Mouse (Mus musculus): Measurements from ENCODE around the gene Plxdc1.
"Not testable (repeated sequence)": the region's sequence is repeated elsewhere in the genome, so short reads cannot be mapped to it uniquely, and the experiment has no call there.

The Plxdc1 gene

DNA sequence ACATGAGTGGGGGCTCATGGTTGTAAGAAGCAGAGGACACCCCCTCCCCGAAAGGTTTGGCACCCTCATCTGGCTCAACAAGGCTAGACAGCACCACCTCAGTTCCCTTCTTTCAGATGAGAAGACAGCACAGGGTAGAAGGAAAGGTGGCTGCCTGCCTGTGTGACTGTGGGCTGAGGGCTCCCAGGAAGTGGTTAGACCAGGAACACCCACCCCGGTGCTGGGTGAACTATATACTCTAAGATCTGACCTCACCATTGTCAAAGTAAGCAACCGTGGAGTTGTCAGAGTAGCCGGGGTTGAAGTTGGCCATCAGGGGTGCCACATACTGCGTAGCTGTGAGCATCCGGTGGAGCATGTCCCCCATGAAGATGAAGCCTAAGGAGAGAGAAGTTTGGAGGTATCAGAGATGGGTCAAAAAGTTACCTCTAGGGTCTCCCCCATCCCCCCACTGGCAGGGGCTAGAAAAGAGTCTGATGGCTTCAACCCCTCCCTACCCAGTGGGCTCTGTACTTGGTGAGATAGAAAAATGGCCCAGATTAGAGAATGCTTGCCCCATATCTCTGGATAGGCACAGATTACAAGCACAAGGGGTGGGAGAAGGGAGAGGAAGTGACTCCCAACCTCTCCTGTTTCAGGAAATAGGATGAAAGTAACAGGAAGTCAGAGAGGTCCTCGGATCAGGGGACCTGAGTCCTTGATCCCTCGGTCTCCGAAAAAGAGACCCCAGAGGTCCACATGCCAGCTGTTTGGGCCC lies 30.9 kb downstream of the Plxdc1 start:
- DNase-seq (ENCODE audit: low spot score in 2 of 2): no peak

- no peak for DNase-seq (ENCODE audit: low spot score in 2 of 2)
Measured at GRCm38 (mm10) chr11:97954469-97955141, 31.6 kb downstream of the Plxdc1 start.

- DNase-seq (ENCODE audit: low spot score in 2 of 2): no peak
Measured at GRCm38 (mm10) chr11:97953939-97954275, 32.3 kb downstream of the Plxdc1 start.

DNA sequence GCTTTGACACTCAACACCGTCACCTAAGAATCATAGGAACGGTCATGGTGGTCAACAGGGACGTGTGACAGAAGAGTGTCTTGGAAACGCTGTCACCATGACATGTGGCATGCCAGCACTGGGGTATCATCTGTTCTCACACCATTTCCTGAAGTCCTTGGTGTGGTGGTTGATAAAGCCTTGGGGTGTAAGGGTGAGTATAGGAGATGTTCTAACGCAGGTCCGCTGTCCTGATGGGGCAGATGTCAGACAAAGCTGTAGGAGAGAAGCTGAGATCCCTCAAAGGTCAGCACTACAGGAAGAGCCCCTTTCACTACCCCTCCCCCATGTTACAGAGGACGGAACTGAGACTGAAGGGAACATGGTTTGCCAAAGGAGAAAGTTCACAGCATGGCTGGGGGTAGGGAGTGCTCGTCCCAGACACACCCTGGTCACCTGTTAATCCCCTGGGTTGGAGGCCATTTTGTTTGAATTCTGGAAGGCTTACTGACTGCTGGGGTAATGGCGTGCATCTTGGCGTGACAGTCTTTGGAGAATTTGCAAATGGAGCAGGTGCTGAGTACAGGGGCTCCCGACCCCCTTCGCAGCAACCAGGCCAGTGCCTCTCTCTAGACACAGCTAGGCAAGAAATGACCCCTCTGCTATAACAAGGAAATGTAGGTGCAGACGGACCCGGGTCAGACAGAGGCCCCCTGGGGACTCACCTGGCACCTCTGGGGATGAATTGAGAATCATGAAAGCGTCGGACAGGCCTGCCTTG lies 32.9 kb downstream of the Plxdc1 start:
- DNase-seq (ENCODE audit: low spot score in 2 of 2): no peak

GRCm38 (mm10) chr11:97952367-97953006 lies 33.8 kb downstream of the Plxdc1 start:
- DNase-seq (ENCODE audit: low spot score in 2 of 2): no peak

DNA sequence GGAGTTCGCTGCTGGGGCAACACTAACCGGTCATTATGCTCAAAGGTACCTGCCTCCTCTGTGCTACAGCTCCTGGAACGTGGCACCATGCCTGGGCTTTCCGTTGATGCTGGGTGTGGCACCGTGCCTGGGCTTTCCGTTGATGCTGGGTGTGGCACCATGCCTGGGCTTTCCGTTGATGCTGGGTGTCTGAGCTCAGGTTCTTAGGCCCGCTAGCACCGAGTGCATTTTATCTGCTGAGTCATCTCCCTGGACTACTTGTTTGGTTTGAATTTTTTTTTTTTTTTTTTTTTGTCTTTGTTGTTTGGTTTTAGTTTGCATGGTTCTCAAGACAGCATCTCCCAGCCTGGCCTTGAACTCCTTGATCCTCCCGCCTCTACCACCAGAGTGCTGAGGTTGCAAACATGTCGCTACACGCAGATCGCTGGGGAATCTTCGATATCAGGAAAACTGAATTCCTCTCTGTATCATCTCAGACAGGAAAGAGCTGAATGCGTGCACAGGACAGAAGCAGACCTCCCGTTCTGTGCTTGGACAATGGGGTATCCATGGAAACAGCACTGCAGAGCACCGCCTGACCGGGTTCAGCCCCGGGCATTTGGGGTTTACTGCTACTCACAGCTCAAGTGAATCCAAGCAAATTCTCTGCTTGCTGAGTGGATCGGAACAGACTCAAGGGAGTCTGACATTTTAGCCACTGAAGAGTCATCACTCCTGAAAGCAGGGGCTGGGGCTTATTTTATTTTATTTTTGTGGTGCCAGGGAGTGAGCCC lies 36.4 kb downstream of the Plxdc1 start:
- DNase-seq (ENCODE audit: low spot score in 2 of 2): no peak

DNA sequence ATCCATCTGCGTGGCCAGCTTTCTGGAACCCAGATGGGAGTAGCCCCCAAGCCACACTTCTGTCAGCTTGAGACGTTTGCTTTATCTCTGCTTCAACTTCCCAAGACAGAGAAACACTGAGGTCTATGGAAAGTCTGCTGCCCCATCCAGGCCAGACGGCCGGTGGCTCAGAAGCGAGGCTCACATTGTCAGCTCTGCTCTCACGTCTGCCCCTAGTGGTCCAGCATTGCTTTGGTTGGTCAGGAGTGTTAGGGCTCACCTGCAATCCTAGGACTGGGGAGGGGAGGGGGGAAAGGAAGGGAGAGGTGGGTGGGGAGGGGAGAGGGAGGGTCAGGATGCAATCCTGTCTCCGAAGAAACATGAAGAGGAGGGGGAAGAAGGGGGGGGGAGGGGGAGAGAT lies 38.8 kb downstream of the Plxdc1 start:
- DNase-seq (ENCODE audit: low spot score in 2 of 2): no peak

DNA sequence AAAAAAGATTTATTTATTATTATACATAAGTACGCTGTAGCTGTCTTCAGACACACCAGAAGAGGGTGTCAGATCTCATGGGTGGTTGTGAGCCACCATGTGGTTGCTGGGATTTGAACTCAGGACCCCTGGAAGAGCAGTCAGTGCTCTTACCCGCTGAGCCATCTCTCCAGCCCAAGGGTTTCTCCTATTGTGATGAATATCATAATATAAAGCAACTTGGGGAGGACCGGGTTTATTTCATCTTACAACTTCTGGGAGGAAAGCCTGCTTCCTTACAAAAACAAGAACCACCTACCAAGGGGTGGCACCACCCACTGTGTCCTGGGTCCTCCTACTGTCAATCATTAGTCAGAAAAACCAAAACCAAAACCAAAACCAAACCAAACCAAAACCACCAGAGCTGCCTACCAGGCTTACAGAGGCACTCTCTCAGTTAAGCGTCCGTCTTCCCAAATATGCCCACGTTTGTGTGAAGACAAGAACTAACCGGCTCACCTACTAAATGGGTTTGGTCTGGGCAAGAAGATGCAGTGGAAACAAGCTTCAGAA lies 40.4 kb downstream of the Plxdc1 start:
- DNase-seq (ENCODE audit: low spot score in 2 of 2): not testable (repeated sequence)

- no peak for DNase-seq (ENCODE audit: low spot score in 2 of 2)
Measured at GRCm38 (mm10) chr11:97945031-97945430, 41.2 kb downstream of the Plxdc1 start.

- DNase-seq (ENCODE audit: low spot score in 2 of 2): no peak
Measured at GRCm38 (mm10) chr11:97943256-97943655, 43.0 kb downstream of the Plxdc1 start.

DNA sequence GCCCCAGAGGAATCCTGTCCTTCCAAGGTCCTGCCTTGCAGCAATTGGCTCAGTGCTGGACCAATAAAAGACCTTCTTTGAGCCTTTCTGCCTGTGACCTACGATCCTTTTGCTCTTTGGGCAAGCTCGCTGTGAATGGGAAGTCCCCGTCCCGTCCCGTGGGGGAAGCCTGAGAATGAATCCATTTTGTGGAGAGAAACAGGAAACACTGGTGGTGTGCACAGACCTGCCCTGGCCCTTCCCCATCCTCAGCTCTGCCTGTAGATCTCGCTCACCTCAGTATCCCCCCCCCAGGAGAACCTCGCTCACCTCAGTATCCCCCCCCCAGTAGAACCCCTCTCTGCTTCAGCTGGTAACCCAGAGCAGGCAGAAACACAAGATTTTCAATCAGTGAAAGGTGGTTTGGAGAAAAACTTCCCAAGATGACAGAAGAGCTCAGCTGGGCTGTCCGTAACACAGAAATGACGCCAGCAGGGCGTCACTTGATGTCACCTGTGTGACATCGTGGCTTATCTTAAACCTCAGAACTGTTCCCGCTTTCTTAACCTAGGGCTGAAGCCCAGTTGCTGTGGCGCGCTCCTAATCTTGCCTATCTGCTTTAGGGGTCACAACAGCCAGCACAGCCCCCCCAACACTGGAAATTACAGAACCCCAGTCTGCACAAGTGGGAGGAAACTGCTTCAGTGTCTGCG lies 43.7 kb downstream of the Plxdc1 start:
- DNase-seq (ENCODE audit: low spot score in 2 of 2): no peak

GRCm38 (mm10) chr11:97937469-97938105 lies 48.7 kb downstream of the Plxdc1 start:
- DNase-seq (ENCODE audit: low spot score in 2 of 2): no peak

DNA sequence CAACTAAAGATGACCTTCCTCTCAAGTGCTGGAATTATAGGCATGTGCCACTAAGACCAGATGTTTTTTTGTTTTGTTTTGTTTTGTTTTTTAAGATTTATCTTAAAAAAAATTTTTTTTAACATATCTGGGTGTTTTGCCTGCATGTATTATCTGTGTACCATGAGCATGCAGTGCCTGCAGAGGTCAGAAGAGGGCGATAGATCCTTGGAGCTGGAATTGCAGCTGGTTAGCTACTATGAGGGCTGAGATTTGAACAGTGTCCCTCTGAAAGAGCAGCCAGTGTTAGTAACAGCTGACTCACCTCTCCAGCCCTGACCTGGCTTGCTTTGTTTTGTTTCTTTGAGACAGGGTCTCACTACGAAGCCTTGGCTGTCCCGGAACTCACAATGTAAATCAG lies 49.5 kb downstream of the Plxdc1 start:
- DNase-seq (ENCODE audit: low spot score in 2 of 2): peak in 1 of 2 experiments; percentile 40

- DNase-seq (ENCODE audit: low spot score in 2 of 2): no peak
Measured at GRCm38 (mm10) chr11:97935913-97936575, 50.2 kb downstream of the Plxdc1 start.

DNA sequence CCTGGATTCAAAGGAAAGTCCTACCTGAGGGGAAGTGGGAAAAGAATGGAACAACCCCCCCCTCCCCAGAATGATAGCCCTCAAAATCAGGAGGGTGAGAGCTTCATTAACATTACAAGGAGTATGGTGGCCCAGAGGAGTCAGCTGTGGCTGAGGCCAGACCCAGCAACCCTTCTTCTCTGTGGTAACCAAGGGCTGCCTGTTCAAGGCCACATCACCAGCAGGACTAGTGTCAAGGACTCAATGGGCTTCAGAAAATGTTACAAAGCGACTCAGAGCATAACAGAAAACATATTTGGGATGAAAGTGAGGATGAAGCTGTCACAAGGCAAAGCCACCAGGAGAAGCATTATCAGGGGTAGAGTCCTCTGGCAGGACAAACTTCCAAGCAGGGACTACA lies 52.7 kb downstream of the Plxdc1 start:
- DNase-seq (ENCODE audit: low spot score in 2 of 2): no peak

DNA sequence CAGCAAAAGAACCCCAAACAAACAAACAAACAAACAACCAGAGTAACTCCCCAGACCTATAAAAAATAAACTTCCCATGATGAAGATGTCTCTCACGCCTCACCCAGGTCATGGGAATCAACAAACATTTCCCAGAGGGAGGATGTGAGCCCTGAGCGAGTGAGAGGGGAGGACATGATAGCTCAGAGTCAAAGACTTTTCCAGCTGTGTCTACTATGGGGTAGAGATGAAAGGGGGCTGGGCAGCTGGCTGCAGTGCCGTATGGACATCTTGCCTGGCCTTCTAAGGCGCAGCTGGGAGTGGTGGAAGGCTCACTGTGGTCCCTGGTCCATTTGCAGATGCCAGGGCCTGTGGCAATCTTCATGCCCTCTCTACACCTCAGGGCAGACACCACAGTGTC lies 57.3 kb downstream of the Plxdc1 start:
- DNase-seq (ENCODE audit: low spot score in 2 of 2): no peak

GRCm38 (mm10) chr11:97924217-97924616 lies 62.0 kb downstream of the Plxdc1 start:
- DNase-seq (ENCODE audit: low spot score in 2 of 2): no peak

DNA sequence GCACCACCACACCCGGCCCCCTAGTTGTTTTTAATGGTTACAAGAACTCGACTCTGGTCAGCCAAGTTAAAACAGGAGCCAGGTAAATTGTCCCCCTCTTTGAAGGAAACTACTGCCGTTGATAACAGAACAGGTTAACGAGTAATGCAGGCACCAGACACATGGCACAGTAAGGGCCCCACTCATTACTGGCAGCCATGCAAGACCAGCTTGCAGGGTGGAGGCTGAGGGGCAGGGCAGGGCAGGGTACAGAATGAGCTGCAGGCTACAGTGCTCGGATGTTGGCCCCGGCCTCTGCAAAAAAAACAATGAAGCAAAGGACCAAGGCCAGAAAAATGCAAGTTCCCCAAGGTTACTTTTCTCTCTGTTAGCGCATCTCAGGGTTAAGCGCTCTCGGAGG lies 62.6 kb downstream of the Plxdc1 start:
- no peak for DNase-seq (ENCODE audit: low spot score in 2 of 2)

GRCm38 (mm10) chr11:97915974-97916503 lies 70.2 kb downstream of the Plxdc1 start:
- no peak for DNase-seq (ENCODE audit: low spot score in 2 of 2)

Measured in urinary bladder, postnatal 4 days (tissue).